Mouse (Mus musculus) kidney, postnatal 0 days (tissue): ENCODE results near the gene Hunk. TPM values are rescaled to one million over a fixed set of nuclear protein-coding genes. Genes with fewer than 3 reads are reported as not detected.
A peak's percentile ranks its signal among the peaks of the same experiment; 100 is the strongest.

Source experiments
- ATAC-seq: fragments of 200-750 bp; cut with Nextera tagmentation; replicated peaks from 2 replicates; pipeline ENCODE4 v1.8.0; 2017; ENCODE audit warnings: low read depth, moderate number of reproducible peaks, moderate TSS enrichment, moderate library complexity; ENCODE audit not compliant: low FRiP score
- DNase-seq: peaks from one replicate; pipeline ENCODE4 v3.0.0-alpha.2; 2016; ENCODE audit warnings: low spot score
- H3K27ac ChIP-seq: fragments of 300-500 bp; sonication (generic); 2 replicates; pipeline ENCODE4 v1.5.1; 2014; ENCODE audit warnings: mild to moderate bottlenecking
- H3K27me3 ChIP-seq: fragments of 300-500 bp; sonication (generic); 2 replicates; pipeline ENCODE4 v1.6.1; 2014; ENCODE audit warnings: low read length, mixed read lengths; ENCODE audit not compliant: insufficient read depth
- H3K36me3 ChIP-seq: fragments of 300-500 bp; sonication (generic); 2 replicates; pipeline ENCODE4 v1.6.1; 2014; ENCODE audit warnings: low read length, mixed read lengths; ENCODE audit not compliant: insufficient read depth
- H3K4me1 ChIP-seq: fragments of 300-500 bp; sonication (generic); replicated peaks from 2 replicates; pipeline ENCODE4 v1.6.1; 2014; ENCODE audit warnings: antibody characterized with exemption, low read length, mixed read lengths; ENCODE audit not compliant: insufficient read depth
- H3K4me2 ChIP-seq: fragments of 300-500 bp; sonication (generic); 2 replicates; pipeline ENCODE4 v1.6.1; 2014; ENCODE audit warnings: mild to moderate bottlenecking, low read length, moderate library complexity, mixed read lengths
- H3K4me3 ChIP-seq: fragments of 300-500 bp; sonication (generic); replicated peaks from 2 replicates; pipeline ENCODE4 v1.5.1; 2014; ENCODE audit warnings: low read depth, low read length
- H3K9ac ChIP-seq: fragments of 300-500 bp; sonication (generic); 2 replicates; pipeline ENCODE4 v1.6.1; 2014; ENCODE audit warnings: low read depth, low read length
- H3K9me3 ChIP-seq: fragments of 300-500 bp; sonication (generic); replicated peaks from 2 replicates; pipeline ENCODE4 v1.6.1; 2016; ENCODE audit warnings: low read length, inconsistent platforms, mixed read lengths
- CTCF ChIP-seq: IDR thresholded peaks from 2 replicates; pipeline ENCODE4 v1.5.1; 2016; ENCODE audit warnings: antibody characterized with exemption, low read depth, mild to moderate bottlenecking, moderate library complexity
- WGBS: fragments of 180-500 bp; shearing (Covaris S2); extraction: QIAGEN DNeasy Blood & Tissue Kit; methylation state at CpG from one replicate; pipeline ENCODE4 v1.1.7; 2014; 5-methylcytosine and 5-hydroxymethylcytosine counted together
- polyA plus RNA-seq: library from polyadenylated mRNA; unstranded; fragments of >200 nt; fragmentation: Nextera tagmentation; extraction: Ambion mirVana; gene quantifications from 2 replicates; pipeline ENCODE4 v1.2.1, GENCODE M21; 2015

Gene Hunk
- polyA plus RNA-seq, 1 experiment from 2014 or later = 6.9 TPM

GRCm38 (mm10) chr16:90353156-90353555 is 32.7 kb upstream of the Hunk start:
- no peak overlapping the region for H3K27ac ChIP-seq
- H3K9me3 ChIP-seq = no peaks in the 10 kb centered on the region
- TF ChIP-seq CTCF = no peak
- no peak overlapping the region for H3K9ac ChIP-seq
- ATAC-seq (no peak), DNase-seq (no peak)
- H3K36me3 ChIP-seq = no peaks in the 10 kb centered on the region
- no peaks in the 10 kb centered on the region for H3K27me3 ChIP-seq
- H3K4me2 ChIP-seq = no peak overlapping the region
- no peak overlapping the region for H3K4me3 ChIP-seq
- WGBS = 80% methylated on average over 5 of the region's 5 CpGs
- H3K4me1 ChIP-seq = no peaks in the 10 kb centered on the region

DNA sequence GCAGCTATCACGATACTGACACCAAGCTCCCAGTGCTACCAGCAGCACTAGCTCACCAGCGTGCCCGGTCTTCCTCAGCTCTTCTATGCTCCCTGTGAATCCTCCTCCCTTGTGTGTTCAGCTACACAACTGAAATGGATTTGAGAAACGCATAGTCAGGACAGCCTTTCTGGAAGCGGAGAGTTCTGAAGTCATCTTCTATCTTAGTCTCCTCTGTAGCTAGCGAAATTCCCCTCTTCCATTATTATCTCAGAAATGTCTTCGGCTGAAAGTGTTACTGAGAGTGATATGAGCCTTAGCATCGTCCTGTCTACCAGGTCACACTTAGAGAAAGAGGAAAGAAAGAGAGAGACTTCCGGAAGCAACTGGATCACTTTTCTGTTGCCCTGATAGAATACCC is 26.5 kb upstream of the Hunk start:
- no peak overlapping the region for H3K27ac ChIP-seq
- no peaks in the 10 kb centered on the region for H3K9me3 ChIP-seq
- H3K4me2 ChIP-seq = no peak overlapping the region
- 68% methylated on average over 9 of the region's 9 CpGs for WGBS
- H3K4me3 ChIP-seq = no peak overlapping the region
- no peaks in the 10 kb centered on the region for H3K36me3 ChIP-seq
- no peak for TF ChIP-seq CTCF
- DNase-seq = no peak
- H3K27me3 ChIP-seq = no peaks in the 10 kb centered on the region
- H3K9ac ChIP-seq = no peak overlapping the region
- H3K4me1 ChIP-seq = no peaks in the 10 kb centered on the region
- no peak for ATAC-seq

DNA sequence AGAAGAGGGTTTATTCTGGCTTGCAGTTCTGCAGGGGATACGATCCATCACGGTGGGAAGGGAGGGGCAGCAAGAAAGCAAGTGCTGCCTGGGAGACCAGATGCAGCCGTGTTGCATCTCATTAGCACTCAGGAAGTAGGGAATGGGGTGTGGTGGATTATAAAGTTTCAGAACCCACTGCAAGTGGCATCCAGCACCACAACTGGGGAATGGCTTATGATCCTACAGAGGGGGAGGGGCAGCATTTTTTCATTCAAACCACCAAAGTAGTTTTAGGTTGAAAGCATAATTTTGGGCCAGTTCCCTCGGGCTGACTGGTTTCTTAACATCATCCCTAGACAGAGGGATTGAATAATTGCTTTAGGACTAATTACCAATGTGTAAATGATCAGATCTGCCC is 26.1 kb upstream of the Hunk start:
- H3K4me1 ChIP-seq = no peaks in the 10 kb centered on the region
- 19% methylated on average over 4 of the region's 4 CpGs for WGBS
- no peak overlapping the region for H3K27ac ChIP-seq
- TF ChIP-seq CTCF = no peak
- H3K9me3 ChIP-seq = no peaks in the 10 kb centered on the region
- H3K4me2 ChIP-seq = no peak overlapping the region
- no peak overlapping the region for H3K9ac ChIP-seq
- H3K4me3 ChIP-seq = no peak overlapping the region
- no peak for ATAC-seq
- H3K36me3 ChIP-seq = no peaks in the 10 kb centered on the region
- H3K27me3 ChIP-seq = no peaks in the 10 kb centered on the region
- no peak for DNase-seq

- DNase-seq = no peak
- no peaks in the 10 kb centered on the region for H3K36me3 ChIP-seq
- H3K4me3 ChIP-seq = no peak overlapping the region
- H3K9me3 ChIP-seq = no peaks in the 10 kb centered on the region
- TF ChIP-seq CTCF = no peak
- H3K4me2 ChIP-seq = no peak overlapping the region
- ATAC-seq = no peak
- no peaks in the 10 kb centered on the region for H3K27me3 ChIP-seq
- H3K4me1 ChIP-seq = no peaks in the 10 kb centered on the region
- no peak overlapping the region for H3K27ac ChIP-seq
- 52% methylated on average over 7 of the region's 7 CpGs for WGBS
- no peak overlapping the region for H3K9ac ChIP-seq
Observed at GRCm38 (mm10) chr16:90360327-90360726, 25.5 kb upstream of the Hunk start.

DNA sequence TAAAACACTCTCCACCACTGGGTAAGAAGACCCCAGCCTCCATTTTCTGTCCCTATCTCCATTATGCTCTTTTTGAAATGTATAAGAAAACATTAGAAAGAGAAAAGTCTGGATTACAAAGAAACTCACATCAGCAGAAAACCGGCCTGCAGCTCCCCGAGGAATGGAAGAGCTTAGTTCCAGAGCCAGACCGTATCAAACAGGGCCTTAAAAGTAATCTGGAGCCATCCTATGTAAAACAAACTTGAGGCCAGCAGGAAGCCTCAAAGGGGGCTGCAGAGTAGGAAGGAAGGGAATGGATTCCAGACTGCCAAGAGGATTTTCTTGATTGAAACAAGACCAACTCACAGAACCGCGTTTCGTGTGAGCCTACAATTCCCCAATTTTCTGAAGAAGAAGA is 22.9 kb upstream of the Hunk start:
- H3K4me1 ChIP-seq = no peaks in the 10 kb centered on the region
- no peak for TF ChIP-seq CTCF
- DNase-seq = no peak

GRCm38 (mm10) chr16:90379897-90380296 is 5.9 kb upstream of the Hunk start:
- H3K4me2 ChIP-seq = no peak overlapping the region
- TF ChIP-seq CTCF = peak; percentile 92
- 17% methylated on average over 11 of the region's 11 CpGs for WGBS
- no peak overlapping the region for H3K4me3 ChIP-seq
- no peak overlapping the region for H3K9ac ChIP-seq
- no peaks in the 10 kb centered on the region for H3K36me3 ChIP-seq
- no peaks in the 10 kb centered on the region; the same call in 1 of the 2 replicates for H3K9me3 ChIP-seq
- ATAC-seq (peak; percentile 62; the same call in 1 of the 2 replicates), DNase-seq (peak; percentile 84)
- no peak overlapping the region for H3K27ac ChIP-seq
- H3K4me1 ChIP-seq = peaks cover 6% of the 10 kb centered on the region; the same call in 1 of the 2 replicates
- H3K27me3 ChIP-seq = no peaks in the 10 kb centered on the region; the same call in 1 of the 2 replicates

More for the DNA sequence above, 22.9 kb upstream of the Hunk start:
- no peaks in the 10 kb centered on the region for H3K9me3 ChIP-seq
- no peaks in the 10 kb centered on the region for H3K27me3 ChIP-seq
- H3K9ac ChIP-seq = no peak overlapping the region
- no peaks in the 10 kb centered on the region for H3K36me3 ChIP-seq
- no peak overlapping the region for H3K4me2 ChIP-seq
- H3K27ac ChIP-seq = no peak overlapping the region
- ATAC-seq = no peak
- WGBS = 71% methylated on average over 6 of the region's 6 CpGs
- H3K4me3 ChIP-seq = no peak overlapping the region

DNA sequence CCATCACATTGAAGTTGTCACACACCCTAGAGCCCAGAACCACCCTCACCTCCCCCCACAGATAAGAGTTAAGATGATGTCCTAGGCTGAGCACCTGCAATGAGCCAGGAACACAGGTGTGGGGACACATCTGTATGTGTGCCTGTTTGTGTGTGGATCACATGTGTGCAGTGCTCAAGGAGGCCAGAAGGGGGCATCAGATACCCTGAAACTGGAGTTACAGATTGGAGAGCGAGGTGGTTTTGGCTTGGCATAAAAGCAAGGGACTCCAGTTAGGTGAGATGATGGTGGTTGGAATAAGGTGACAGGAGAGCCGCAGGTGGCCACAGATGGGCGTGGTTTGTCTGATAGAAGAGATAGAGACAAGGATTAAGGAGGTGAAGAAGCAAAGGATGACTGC is 4.2 kb upstream of the Hunk start:
- TF ChIP-seq CTCF = peak; percentile 59
- 96% methylated on average over 3 of the region's 3 CpGs for WGBS
- DNase-seq = no peak
- H3K4me2 ChIP-seq = no peak overlapping the region
- H3K36me3 ChIP-seq = no peaks in the 10 kb centered on the region
- no peak overlapping the region for H3K27ac ChIP-seq
- no peak overlapping the region for H3K4me3 ChIP-seq
- no peak overlapping the region for H3K9ac ChIP-seq
- no peaks in the 10 kb centered on the region; the same call in 1 of the 2 replicates for H3K27me3 ChIP-seq
- peaks cover 9% of the 10 kb centered on the region; the same call in 1 of the 2 replicates for H3K4me1 ChIP-seq
- H3K9me3 ChIP-seq = no peaks in the 10 kb centered on the region; the same call in 1 of the 2 replicates
- no peak for ATAC-seq
